Mouse (Mus musculus) intestine, embryonic 14.5 days (tissue): ENCODE measurements around the gene Vmn1r57. TPM values are rescaled to one million over a fixed set of nuclear protein-coding genes. Genes with fewer than 3 reads are reported as not detected.
"Not testable (repeated sequence)": the region's sequence is repeated elsewhere in the genome, so short reads cannot be mapped to it uniquely, and the experiment has no call there.

Source experiments
- ATAC-seq: fragments of 200-750 bp; cut with Nextera tagmentation; replicated peaks from 2 replicates; pipeline ENCODE4 v1.8.0; 2017; ENCODE audit warnings: low read depth, moderate number of reproducible peaks, moderate TSS enrichment, moderate library complexity; ENCODE audit not compliant: low FRiP score, low TSS enrichment
- DNase-seq: peaks from one replicate; pipeline ENCODE4 v3.0.0-alpha.2; 2018; ENCODE audit warnings: low spot score
- H3K27ac ChIP-seq: fragments of 300-500 bp; sonication (generic); 2 replicates; pipeline ENCODE4 v1.5.1; 2014; ENCODE audit warnings: low read depth, mild to moderate bottlenecking, control low read depth
- H3K27me3 ChIP-seq: fragments of 300-500 bp; sonication (generic); replicated peaks from 2 replicates; pipeline ENCODE4 v1.6.1; 2014; ENCODE audit warnings: low read length, control low read depth; ENCODE audit not compliant: control insufficient read depth, insufficient read depth
- H3K36me3 ChIP-seq: fragments of 300-500 bp; sonication (generic); 2 replicates; pipeline ENCODE4 v1.6.1; 2014; ENCODE audit warnings: low read length, control low read depth; ENCODE audit not compliant: control insufficient read depth, insufficient read depth
- H3K4me1 ChIP-seq: fragments of 300-500 bp; sonication (generic); replicated peaks from 2 replicates; pipeline ENCODE4 v1.6.1; 2014; ENCODE audit warnings: low read length, control low read depth, mixed read lengths; ENCODE audit not compliant: control insufficient read depth, insufficient read depth
- H3K4me2 ChIP-seq: fragments of 300-500 bp; sonication (generic); 2 replicates; pipeline ENCODE4 v1.6.1; 2014; ENCODE audit warnings: low read length
- H3K4me3 ChIP-seq: fragments of 300-500 bp; sonication (generic); 2 replicates; pipeline ENCODE4 v1.5.1; 2014; ENCODE audit warnings: low read depth, low read length, control low read depth, mixed read lengths
- H3K9ac ChIP-seq: fragments of 300-500 bp; sonication (generic); 2 replicates; pipeline ENCODE4 v1.6.1; 2014; ENCODE audit warnings: mild to moderate bottlenecking, low read length
- H3K9me3 ChIP-seq: fragments of 300-500 bp; sonication (generic); 2 replicates; pipeline ENCODE4 v1.6.1; 2016; ENCODE audit warnings: low read length, control low read depth; ENCODE audit not compliant: control insufficient read depth
- WGBS: fragments of 180-500 bp; shearing (Covaris S2); extraction: QIAGEN DNeasy Blood & Tissue Kit; methylation state at CpG from one replicate; pipeline ENCODE4 v1.1.7; 2014; 5-methylcytosine and 5-hydroxymethylcytosine counted together
- polyA plus RNA-seq: library from polyadenylated mRNA; unstranded; fragments of >200 nt; fragmentation: Nextera tagmentation; extraction: Ambion mirVana; gene quantifications from 2 replicates; pipeline ENCODE4 v1.2.1, GENCODE M21; 2014

Vmn1r57 gene
- polyA plus RNA-seq: not detected in 2 replicates

DNA sequence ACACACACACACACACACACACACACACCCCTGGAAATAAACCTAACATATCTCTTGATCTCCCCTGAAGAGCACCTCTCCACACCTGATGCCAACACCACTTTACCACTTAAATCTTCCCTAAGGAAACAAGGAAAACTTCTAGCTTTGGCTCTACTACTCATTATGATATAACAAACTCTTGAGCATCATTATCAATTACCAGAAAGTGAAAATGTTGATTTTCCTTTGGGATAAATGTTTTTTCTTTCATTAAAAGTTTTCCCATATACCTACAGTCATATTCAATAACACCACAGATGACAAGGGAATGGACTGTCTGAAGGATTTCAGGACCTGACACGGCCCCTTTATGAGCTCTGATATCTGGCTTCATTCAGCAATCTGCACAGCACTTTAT, at the start of gene Vmn1r57:
Vmn1r57 (plus strand) TSS at position 301 of the 400 bp plus-strand sequence.
- H3K27me3 ChIP-seq, H3K9ac ChIP-seq, H3K4me3 ChIP-seq, H3K9me3 ChIP-seq, H3K4me1 ChIP-seq, H3K4me2 ChIP-seq, H3K36me3 ChIP-seq, DNase-seq, H3K27ac ChIP-seq, ATAC-seq: not testable (repeated sequence)
- WGBS: 71% methylated on average over 1 of the region's 1 CpGs

DNA sequence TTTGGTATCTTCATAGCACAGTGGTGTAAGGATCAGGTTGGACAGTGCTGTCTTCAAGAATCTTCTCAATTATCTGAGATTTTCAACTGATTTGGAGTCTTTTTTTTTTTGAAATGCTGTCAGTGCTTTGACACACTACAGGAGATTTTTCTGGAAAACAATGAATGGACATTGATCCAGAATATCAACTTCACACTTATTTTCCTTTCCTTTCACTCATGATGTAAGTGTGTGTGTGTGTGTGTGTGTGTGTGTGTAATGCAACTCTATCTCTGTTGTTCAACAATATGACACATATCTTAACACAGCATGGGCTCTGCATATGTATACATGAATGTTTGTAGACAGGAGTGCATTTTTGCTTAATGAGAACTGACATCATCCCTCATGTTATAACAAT, 21.6 kb upstream of the Vmn1r57 start, which contains the start of gene Vmn1r56:
Vmn1r56 (minus strand) TSS at position 101 of the 400 bp plus-strand sequence.
- not testable (repeated sequence) for H3K4me1 ChIP-seq

DNA sequence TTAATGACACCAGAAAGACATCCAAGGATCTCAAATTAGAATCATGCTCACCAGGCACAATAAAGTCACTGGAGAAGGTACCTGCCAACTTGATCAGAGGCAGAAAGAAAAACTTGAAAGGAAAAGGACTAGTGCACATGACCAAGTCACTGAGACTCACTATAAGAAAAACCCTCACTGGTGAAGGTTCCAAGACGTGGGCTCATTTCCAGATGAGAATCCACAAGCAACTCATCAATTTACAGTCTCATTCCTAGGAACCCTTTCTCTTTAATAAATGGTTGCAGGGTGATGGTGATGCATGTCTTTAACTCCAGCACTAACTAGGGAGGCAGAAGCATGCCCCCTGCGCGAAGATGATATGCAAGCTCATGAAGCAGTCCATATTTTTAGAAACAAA, 44.8 kb downstream of the Vmn1r57 start:
- Histone ChIP-seq H3K27ac (no peak overlapping the region), H3K9me3 (no peaks in the 10 kb centered on the region), H3K4me1 (no peaks in the 10 kb centered on the region), H3K36me3 (no peaks in the 10 kb centered on the region), H3K9ac (no peak overlapping the region), H3K4me2 (no peak overlapping the region), H3K4me3 (no peak overlapping the region), H3K27me3 (no peaks in the 10 kb centered on the region)
- ATAC-seq (no peak), DNase-seq (no peak)
- WGBS: 86% methylated on average over 3 of the region's 3 CpGs

More for the DNA sequence above, 21.6 kb upstream of the Vmn1r57 start, which contains the start of gene Vmn1r56:
- DNase-seq, H3K4me3 ChIP-seq, ATAC-seq, H3K27me3 ChIP-seq, H3K36me3 ChIP-seq, H3K27ac ChIP-seq, H3K9ac ChIP-seq, H3K9me3 ChIP-seq, H3K4me2 ChIP-seq: not testable (repeated sequence)

Other genes with a start within 250 kb of the Vmn1r57 start
- gene Sbk3, start 247.3 kb upstream of the Vmn1r57 start, polyA plus RNA-seq: 0.16 TPM in 1 of 2 replicates, not detected in the other
- gene Zfp579, start 222.3 kb upstream of the Vmn1r57 start, polyA plus RNA-seq: 30.6 and 35.4 TPM in 2 replicates
- gene Zfp524, start 204.1 kb upstream of the Vmn1r57 start, polyA plus RNA-seq: 15.7 and 16.0 TPM in 2 replicates
- gene Fiz1, start 203.8 kb upstream of the Vmn1r57 start, polyA plus RNA-seq: 37.5 and 40.3 TPM in 2 replicates
- gene Gm44973, start 203.0 kb upstream of the Vmn1r57 start, polyA plus RNA-seq: 1.0 and 2.0 TPM in 2 replicates
- gene Zfp865, start 198.1 kb upstream of the Vmn1r57 start, polyA plus RNA-seq: 6.2 and 7.2 TPM in 2 replicates
- gene Ccdc106, start 197.9 kb upstream of the Vmn1r57 start, polyA plus RNA-seq: 15.1 and 17.1 TPM in 2 replicates
- not detected in 2 replicates for gene 4632433K11Rik, start 184.4 kb upstream of the Vmn1r57 start, polyA plus RNA-seq
- gene Zfp784, start 180.0 kb upstream of the Vmn1r57 start, polyA plus RNA-seq: 4.8 and 6.3 TPM in 2 replicates
- 38.3 and 40.1 TPM in 2 replicates for gene Zfp580, start 167.0 kb upstream of the Vmn1r57 start, polyA plus RNA-seq
- gene U2af2, start 156.3 kb upstream of the Vmn1r57 start, polyA plus RNA-seq: 129 and 133 TPM in 2 replicates
- gene Epn1, start 138.3 kb upstream of the Vmn1r57 start, polyA plus RNA-seq: 57.8 and 65.1 TPM in 2 replicates
- not detected in 2 replicates for gene Rfpl4, start 101.5 kb upstream of the Vmn1r57 start, polyA plus RNA-seq
- gene Rasl2-9, start 92.5 kb upstream of the Vmn1r57 start, polyA plus RNA-seq: 0.54 and 0.72 TPM in 2 replicates
- gene Vmn1r55, start 68.8 kb upstream of the Vmn1r57 start, polyA plus RNA-seq: not detected in 2 replicates
- gene Vmn1r56, start 21.7 kb upstream of the Vmn1r57 start, polyA plus RNA-seq: not detected in 2 replicates
- not detected in 2 replicates for gene Gm5065, start 132.0 kb downstream of the Vmn1r57 start, polyA plus RNA-seq
- gene Nlrp2, start 132.5 kb downstream of the Vmn1r57 start, polyA plus RNA-seq: not detected in 2 replicates
- gene Vmn1r58, start 194.9 kb downstream of the Vmn1r57 start, polyA plus RNA-seq: not detected in 2 replicates
- not detected in 2 replicates for gene Vmn1r59, start 238.3 kb downstream of the Vmn1r57 start, polyA plus RNA-seq